Mouse (Mus musculus): ENCODE data around the gene Olfr598. TPM values are rescaled to one million over a fixed set of nuclear protein-coding genes. Genes with fewer than 3 reads are reported as not detected.
"Not testable (repeated sequence)": the region's sequence is repeated elsewhere in the genome, so short reads cannot be mapped to it uniquely, and the experiment has no call there.

Olfr598 gene
- not detected in 2 replicates for polyA plus RNA-seq (2014; fragmentation: Nextera tagmentation; extraction: Ambion mirVana)

- ATAC-seq (replicated peaks; ENCODE audit: low FRiP score), result no peak
- Histone ChIP-seq H3K4me2 (no peak within 1 kb of the TSS), H3K4me3 (ENCODE audit: low read depth, low read length) (no peak within 1 kb of the TSS), H3K36me3 (ENCODE audit: control insufficient read depth, insufficient read depth, low read length) (no peaks in the 10 kb centered on the region), H3K9ac (ENCODE audit: low read depth, low read length) (no peak within 1 kb of the TSS), H3K9me3 (ENCODE audit: control insufficient read depth, low read length) (no peaks in the 10 kb centered on the region), H3K27me3 (replicated peaks; ENCODE audit: control insufficient read depth, insufficient read depth, low read length) (no peaks in the 10 kb centered on the region), H3K27ac (ENCODE audit: low read depth, low read length) (no peak within 1 kb of the TSS), H3K4me1 (replicated peaks; ENCODE audit: control insufficient read depth, insufficient read depth, low read length) (no peaks in the 10 kb centered on the region)
- no peak for DNase-seq (ENCODE audit: low spot score)
These were observed at the start of gene Olfr598 for GRCm38 (mm10) chr7:103323268-103323667. Gene Olfr598 (plus strand): TSS chr7:103323568.

DNA sequence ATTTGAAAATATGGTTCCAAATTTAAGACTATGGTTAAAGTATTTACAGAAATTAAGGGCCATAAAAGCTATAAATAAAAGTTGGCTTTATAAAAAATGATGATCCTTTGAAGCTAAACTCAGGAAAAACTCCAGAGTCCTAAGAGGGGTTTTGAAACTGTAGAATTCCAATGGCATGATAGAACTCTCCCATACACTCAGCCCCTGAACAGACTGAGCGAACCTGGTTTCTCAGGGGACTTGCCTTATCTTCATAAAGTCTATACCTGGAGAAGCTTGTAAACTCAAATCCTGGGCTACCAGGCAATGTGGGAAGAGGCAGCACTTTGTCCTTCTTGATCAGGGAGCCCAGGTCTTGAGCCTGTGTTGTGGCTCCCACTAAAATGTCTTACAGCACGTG, 18.0 kb upstream of the Olfr598 start, which contains the start of gene Olfr596:
Gene Olfr596 (plus strand): TSS at position 301 of the 400 bp plus-strand sequence.
- not testable (repeated sequence) for H3K4me1 ChIP-seq (replicated peaks; ENCODE audit: control insufficient read depth, insufficient read depth, low read length); ATAC-seq (replicated peaks; ENCODE audit: low FRiP score); DNase-seq (ENCODE audit: low spot score); H3K27ac ChIP-seq (ENCODE audit: low read depth, low read length); H3K27me3 ChIP-seq (replicated peaks; ENCODE audit: control insufficient read depth, insufficient read depth, low read length); H3K4me2 ChIP-seq; H3K36me3 ChIP-seq (ENCODE audit: control insufficient read depth, insufficient read depth, low read length); H3K4me3 ChIP-seq (ENCODE audit: low read depth, low read length); H3K9me3 ChIP-seq (ENCODE audit: control insufficient read depth, low read length); H3K9ac ChIP-seq (ENCODE audit: low read depth, low read length)
- WGBS, result 94% methylated on average over 2 of the region's 2 CpGs

GRCm38 (mm10) chr7:103316015-103316414, 7.4 kb upstream of the Olfr598 start, which contains the start of gene Olfr597:
Gene Olfr597 (plus strand): TSS chr7:103316315.
- H3K27ac ChIP-seq (ENCODE audit: low read depth, low read length); H3K9me3 ChIP-seq (ENCODE audit: control insufficient read depth, low read length); H3K4me1 ChIP-seq (replicated peaks; ENCODE audit: control insufficient read depth, insufficient read depth, low read length); H3K4me2 ChIP-seq; H3K36me3 ChIP-seq (ENCODE audit: control insufficient read depth, insufficient read depth, low read length); H3K4me3 ChIP-seq (ENCODE audit: low read depth, low read length); ATAC-seq (replicated peaks; ENCODE audit: low FRiP score); H3K27me3 ChIP-seq (replicated peaks; ENCODE audit: control insufficient read depth, insufficient read depth, low read length); DNase-seq (ENCODE audit: low spot score); H3K9ac ChIP-seq (ENCODE audit: low read depth, low read length): not testable (repeated sequence)
- 77% methylated on average over 2 of the region's 2 CpGs for WGBS

DNA sequence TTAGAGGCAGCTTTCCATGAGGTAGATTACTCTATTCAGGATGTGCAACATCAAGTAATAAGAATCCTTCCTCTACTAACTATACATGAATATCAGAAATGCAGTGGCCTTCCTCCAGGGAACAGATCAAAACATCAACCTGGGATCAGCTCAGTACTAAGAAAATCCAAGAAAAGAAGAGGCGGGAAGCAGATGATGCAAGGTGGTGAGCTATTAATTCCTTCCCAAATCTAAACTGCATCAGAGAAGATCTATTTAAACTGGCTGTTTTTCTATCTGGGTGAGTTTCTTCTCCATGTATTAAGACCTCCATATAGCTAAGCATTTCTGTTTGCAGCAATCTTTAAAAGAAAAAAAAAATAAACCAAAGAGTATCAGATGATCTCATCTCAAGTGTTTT, 12.2 kb downstream of the Olfr598 start, which contains the start of gene Olfr599:
Gene Olfr599 (plus strand): TSS at position 301 of the 400 bp plus-strand sequence.
- H3K9ac ChIP-seq (ENCODE audit: low read depth, low read length), result no peak within 1 kb of the TSS
- no peak within 1 kb of the TSS for H3K4me3 ChIP-seq (ENCODE audit: low read depth, low read length)
- no peak within 1 kb of the TSS for H3K4me2 ChIP-seq
- H3K27ac ChIP-seq (ENCODE audit: low read depth, low read length), result no peak within 1 kb of the TSS
- ATAC-seq (replicated peaks; ENCODE audit: low FRiP score), result no peak
- H3K4me1 ChIP-seq (replicated peaks; ENCODE audit: control insufficient read depth, insufficient read depth, low read length), result no peaks in the 10 kb centered on the region
- no peaks in the 10 kb centered on the region for H3K9me3 ChIP-seq (ENCODE audit: control insufficient read depth, low read length)
- no peak for DNase-seq (ENCODE audit: low spot score)
- no peaks in the 10 kb centered on the region for H3K36me3 ChIP-seq (ENCODE audit: control insufficient read depth, insufficient read depth, low read length)
- H3K27me3 ChIP-seq (replicated peaks; ENCODE audit: control insufficient read depth, insufficient read depth, low read length), result no peaks in the 10 kb centered on the region
- 85% methylated on average over 1 of the region's 1 CpGs for WGBS

DNA sequence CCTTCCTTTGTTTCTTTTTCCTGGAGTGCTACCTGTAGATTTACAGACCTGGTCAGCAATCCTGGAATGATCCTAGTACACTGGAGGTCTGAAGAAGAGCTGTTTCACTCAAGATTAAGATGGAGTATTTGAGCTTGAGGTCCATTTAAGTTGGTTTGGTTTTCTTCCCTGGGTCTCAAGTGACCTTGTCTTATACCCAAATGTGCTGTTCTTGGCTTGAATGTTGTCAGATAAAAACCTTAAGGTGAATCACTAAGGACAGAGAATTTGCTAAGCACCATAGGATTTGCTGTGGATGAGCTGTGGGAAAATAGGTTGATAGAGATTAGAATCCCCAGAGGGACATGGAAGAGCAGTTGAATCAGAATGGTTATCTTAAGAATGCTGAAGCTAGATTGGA, 26.2 kb downstream of the Olfr598 start, which contains the start of gene Olfr600:
Gene Olfr600 (minus strand): TSS at position 101 of the 400 bp plus-strand sequence.
- H3K27me3 ChIP-seq (replicated peaks; ENCODE audit: control insufficient read depth, insufficient read depth, low read length), result no peaks in the 10 kb centered on the region
- DNase-seq (ENCODE audit: low spot score) (no peak), ATAC-seq (replicated peaks; ENCODE audit: low FRiP score) (no peak)
- H3K9ac ChIP-seq (ENCODE audit: low read depth, low read length), result no peak within 1 kb of the TSS
- H3K9me3 ChIP-seq (ENCODE audit: control insufficient read depth, low read length), result no peaks in the 10 kb centered on the region
- no peaks in the 10 kb centered on the region for H3K36me3 ChIP-seq (ENCODE audit: control insufficient read depth, insufficient read depth, low read length)
- no peak within 1 kb of the TSS for H3K4me3 ChIP-seq (ENCODE audit: low read depth, low read length)
- H3K4me2 ChIP-seq, result no peak within 1 kb of the TSS
- no peaks in the 10 kb centered on the region for H3K4me1 ChIP-seq (replicated peaks; ENCODE audit: control insufficient read depth, insufficient read depth, low read length)
- H3K27ac ChIP-seq (ENCODE audit: low read depth, low read length), result no peak within 1 kb of the TSS

DNA sequence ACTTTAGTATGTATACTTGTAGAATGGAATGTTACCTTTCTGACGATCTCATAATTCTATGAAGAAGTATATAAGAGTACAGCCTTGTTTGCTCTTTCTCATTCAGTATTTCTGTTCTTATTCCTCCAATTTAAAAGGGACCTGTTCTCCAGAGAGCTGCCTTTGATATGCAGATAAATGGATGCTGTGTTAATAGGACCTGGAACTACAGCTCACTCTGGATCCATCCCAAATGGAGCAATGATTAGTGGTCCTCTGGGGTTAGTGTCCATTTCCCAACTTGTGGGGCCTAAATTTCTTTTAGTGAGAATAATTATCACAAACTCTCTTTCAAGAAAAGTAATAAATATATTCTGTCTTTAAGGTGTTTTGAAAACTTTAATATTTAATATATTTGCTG, 39.2 kb downstream of the Olfr598 start, which contains the start of gene Olfr601:
Gene Olfr601 (minus strand): TSS at position 101 of the 400 bp plus-strand sequence.
- Histone ChIP-seq H3K36me3 (ENCODE audit: control insufficient read depth, insufficient read depth, low read length) (no peaks in the 10 kb centered on the region), H3K27ac (ENCODE audit: low read depth, low read length) (no peak within 1 kb of the TSS), H3K4me3 (ENCODE audit: low read depth, low read length) (no peak within 1 kb of the TSS), H3K4me1 (replicated peaks; ENCODE audit: control insufficient read depth, insufficient read depth, low read length) (no peaks in the 10 kb centered on the region), H3K27me3 (replicated peaks; ENCODE audit: control insufficient read depth, insufficient read depth, low read length) (no peaks in the 10 kb centered on the region), H3K4me2 (no peak within 1 kb of the TSS), H3K9me3 (ENCODE audit: control insufficient read depth, low read length) (no peaks in the 10 kb centered on the region), H3K9ac (ENCODE audit: low read depth, low read length) (no peak within 1 kb of the TSS)
- DNase-seq (ENCODE audit: low spot score), result no peak
- WGBS, result 81% methylated on average over 1 of the region's 1 CpGs
- ATAC-seq (replicated peaks; ENCODE audit: low FRiP score), result no peak

Other genes with a start within 250 kb of the Olfr598 start
- not detected in 2 replicates for gene Olfr584, start 241.7 kb upstream of the Olfr598 start, polyA plus RNA-seq (2014; fragmentation: Nextera tagmentation; extraction: Ambion mirVana)
- gene Olfr585, start 225.8 kb upstream of the Olfr598 start, polyA plus RNA-seq (2014; fragmentation: Nextera tagmentation; extraction: Ambion mirVana), result not detected in 2 replicates
- gene Olfr586, start 197.9 kb upstream of the Olfr598 start, polyA plus RNA-seq (2014; fragmentation: Nextera tagmentation; extraction: Ambion mirVana), result not detected in 2 replicates
- gene Olfr588-ps1, start 182.7 kb upstream of the Olfr598 start, polyA plus RNA-seq (2014; fragmentation: Nextera tagmentation; extraction: Ambion mirVana), result not detected in 2 replicates
- not detected in 2 replicates for gene Olfr589, start 167.2 kb upstream of the Olfr598 start, polyA plus RNA-seq (2014; fragmentation: Nextera tagmentation; extraction: Ambion mirVana)
- gene Olfr591, start 145.2 kb upstream of the Olfr598 start, polyA plus RNA-seq (2014; fragmentation: Nextera tagmentation; extraction: Ambion mirVana), result not detected in 2 replicates
- gene Olfr592, start 138.8 kb upstream of the Olfr598 start, polyA plus RNA-seq (2014; fragmentation: Nextera tagmentation; extraction: Ambion mirVana), result not detected in 2 replicates
- not detected in 2 replicates for gene Olfr593, start 111.7 kb upstream of the Olfr598 start, polyA plus RNA-seq (2014; fragmentation: Nextera tagmentation; extraction: Ambion mirVana)
- not detected in 2 replicates for gene Olfr594, start 106.6 kb upstream of the Olfr598 start, polyA plus RNA-seq (2014; fragmentation: Nextera tagmentation; extraction: Ambion mirVana)
- not detected in 2 replicates for gene Usp17ld, start 71.1 kb upstream of the Olfr598 start, polyA plus RNA-seq (2014; fragmentation: Nextera tagmentation; extraction: Ambion mirVana)
- gene Olfr596, start 17.9 kb upstream of the Olfr598 start, polyA plus RNA-seq (2014; fragmentation: Nextera tagmentation; extraction: Ambion mirVana), result not detected in 2 replicates
- not detected in 2 replicates for gene Olfr597, start 7.3 kb upstream of the Olfr598 start, polyA plus RNA-seq (2014; fragmentation: Nextera tagmentation; extraction: Ambion mirVana)
- not detected in 2 replicates for gene Olfr599, start 12.3 kb downstream of the Olfr598 start, polyA plus RNA-seq (2014; fragmentation: Nextera tagmentation; extraction: Ambion mirVana)
- not detected in 2 replicates for gene Olfr600, start 26.1 kb downstream of the Olfr598 start, polyA plus RNA-seq (2014; fragmentation: Nextera tagmentation; extraction: Ambion mirVana)
- gene Olfr601, start 39.1 kb downstream of the Olfr598 start, polyA plus RNA-seq (2014; fragmentation: Nextera tagmentation; extraction: Ambion mirVana), result not detected in 2 replicates
- gene Olfr603, start 62.6 kb downstream of the Olfr598 start, polyA plus RNA-seq (2014; fragmentation: Nextera tagmentation; extraction: Ambion mirVana), result not detected in 2 replicates
- gene Usp17lc, start 91.5 kb downstream of the Olfr598 start, polyA plus RNA-seq (2014; fragmentation: Nextera tagmentation; extraction: Ambion mirVana), result not detected in 2 replicates
- not detected in 2 replicates for gene Olfr605, start 121.9 kb downstream of the Olfr598 start, polyA plus RNA-seq (2014; fragmentation: Nextera tagmentation; extraction: Ambion mirVana)
- not detected in 2 replicates for gene Olfr606, start 125.5 kb downstream of the Olfr598 start, polyA plus RNA-seq (2014; fragmentation: Nextera tagmentation; extraction: Ambion mirVana)
- gene Olfr607, start 140.6 kb downstream of the Olfr598 start, polyA plus RNA-seq (2014; fragmentation: Nextera tagmentation; extraction: Ambion mirVana), result not detected in 2 replicates
- gene Olfr608, start 146.3 kb downstream of the Olfr598 start, polyA plus RNA-seq (2014; fragmentation: Nextera tagmentation; extraction: Ambion mirVana), result not detected in 2 replicates
- gene Olfr609, start 174.5 kb downstream of the Olfr598 start, polyA plus RNA-seq (2014; fragmentation: Nextera tagmentation; extraction: Ambion mirVana), result not detected in 2 replicates
- gene Olfr610, start 188.6 kb downstream of the Olfr598 start, polyA plus RNA-seq (2014; fragmentation: Nextera tagmentation; extraction: Ambion mirVana), result not detected in 2 replicates
- gene Olfr611, start 197.3 kb downstream of the Olfr598 start, polyA plus RNA-seq (2014; fragmentation: Nextera tagmentation; extraction: Ambion mirVana), result not detected in 2 replicates
- gene Olfr612, start 219.1 kb downstream of the Olfr598 start, polyA plus RNA-seq (2014; fragmentation: Nextera tagmentation; extraction: Ambion mirVana), result not detected in 2 replicates
- not detected in 2 replicates for gene Olfr613, start 224.5 kb downstream of the Olfr598 start, polyA plus RNA-seq (2014; fragmentation: Nextera tagmentation; extraction: Ambion mirVana)
- not detected in 2 replicates for gene Olfr615, start 232.5 kb downstream of the Olfr598 start, polyA plus RNA-seq (2014; fragmentation: Nextera tagmentation; extraction: Ambion mirVana)
- gene Olfr616, start 245.6 kb downstream of the Olfr598 start, polyA plus RNA-seq (2014; fragmentation: Nextera tagmentation; extraction: Ambion mirVana), result not detected in 2 replicates
- gene Olfr617, start 249.5 kb downstream of the Olfr598 start, polyA plus RNA-seq (2014; fragmentation: Nextera tagmentation; extraction: Ambion mirVana), result not detected in 2 replicates

Data from liver, embryonic 11.5 days (tissue).